ENCODE assay signal across 9 mouse cellular contexts in genomic region chr3:116858941-116859685, GRCm38 (mm10). TPM values are rescaled to one million over a fixed set of nuclear protein-coding genes. Genes with fewer than 3 reads are reported as not detected.
DNase-seq lines count a peak whose midpoint lies in the region; ATAC-seq and TF ChIP-seq lines count a peak whose summit lies in the region.
"Had no signal": no experiment of that assay in that cellular context is flagged by ENCODE, and none has a peak within 500 bp of the region (broad histone marks: within the 10 kb centered on the region; RNA-seq: fewer than 3 reads in every experiment).

Gene Frrs1, plus strand, starts transcription at chr3:116859464.

- H3K36me3 ChIP-seq in lung, embryonic 14.5 days (ENCODE audit: insufficient read depth): no peaks in the 10 kb centered on the region
- no peaks in the 10 kb centered on the region for H3K36me3 ChIP-seq in intestine, embryonic 16.5 days (ENCODE audit: control insufficient read depth, insufficient read depth, low read length)

- H3K4me3 ChIP-seq in lung, embryonic 14.5 days (ENCODE audit: low read depth, low read length): no peak within 1 kb of the TSS
- H3K4me3 ChIP-seq in bone marrow, adult 2 months (replicated peaks; ENCODE audit: control insufficient read depth, low read depth, low read length): no peak within 1 kb of the TSS
- no peak within 1 kb of the TSS for H3K4me3 ChIP-seq in intestine, embryonic 16.5 days (ENCODE audit: low read length)

- intact Hi-C loops in left cerebral cortex, postnatal 25 days (cut with DNase I): no loop called here

- no peak for DNase-seq in lung, embryonic 14.5 days
- DNase-seq in lung, postnatal 10 days: no peak
- peak; percentile 12 to 34 for DNase-seq in spleen, postnatal 36 days (ENCODE audit: low spot score in 2 of 2)
- DNase-seq in embryo, embryonic 9.5 days (ENCODE audit: extremely low spot score): no peak
- DNase-seq in left cerebral cortex, postnatal 25 days (ENCODE audit: low spot score in 2 of 2): no peak
- DNase-seq in frontal cortex, postnatal 36 days (ENCODE audit: low spot score in 2 of 2): no peak
- DNase-seq: cerebellum, postnatal 10 days had no signal

- H3K9ac ChIP-seq in lung, embryonic 14.5 days: no peak within 1 kb of the TSS
- H3K9ac ChIP-seq in intestine, embryonic 16.5 days (ENCODE audit: low read depth, low read length): no peak within 1 kb of the TSS

- WGBS in lung, embryonic 14.5 days: 80% methylated on average over 9 of the region's 9 CpGs
- WGBS in bone marrow, adult 2 months: 47% methylated on average over 9 of the region's 9 CpGs
- 81% methylated on average over 9 of the region's 9 CpGs for WGBS in intestine, embryonic 16.5 days

- ATAC-seq in lung, embryonic 14.5 days (ENCODE audit: insufficient read depth): no peak
- ATAC-seq in intestine, embryonic 16.5 days: peak; percentile 27

- H3K4me1 ChIP-seq in lung, embryonic 14.5 days (ENCODE audit: insufficient read depth): no peaks in the 10 kb centered on the region
- peaks cover 3% of the 10 kb centered on the region; the same call in 1 of the 2 replicates for H3K4me1 ChIP-seq in bone marrow, adult 2 months (ENCODE audit: control insufficient read depth, insufficient read depth, low read length)
- peaks cover 7% of the 10 kb centered on the region for H3K4me1 ChIP-seq in intestine, embryonic 16.5 days (ENCODE audit: control insufficient read depth, insufficient read depth, low read length)

- H3K9me3 ChIP-seq in lung, embryonic 14.5 days (ENCODE audit: low read depth, low read length): no peaks in the 10 kb centered on the region
- H3K9me3 ChIP-seq in intestine, embryonic 16.5 days (ENCODE audit: control insufficient read depth, low read length): no peaks in the 10 kb centered on the region

- no peak for TF ChIP-seq CTCF in lung, embryonic 14.5 days (IDR thresholded peaks at IDR 0.05; ENCODE audit: low read depth)
- no peak for TF ChIP-seq CTCF in bone marrow, adult 2 months (IDR thresholded peaks at IDR 0.05; ENCODE audit: control insufficient read depth, insufficient read depth, low read length)

- H3K27ac ChIP-seq in lung, embryonic 14.5 days (ENCODE audit: low read depth): no peak within 1 kb of the TSS
- H3K27ac ChIP-seq in bone marrow, adult 2 months (ENCODE audit: control insufficient read depth, insufficient read depth, low read depth, low read length, poor library complexity): peak within 1 kb of the TSS; percentile 22; the same call in 1 of the 2 replicates
- H3K27ac ChIP-seq in intestine, embryonic 16.5 days (ENCODE audit: low read length): no peak within 1 kb of the TSS

- no peak for TF ChIP-seq POLR2A in bone marrow, adult 2 months (IDR thresholded peaks at IDR 0.05; ENCODE audit: borderline replicate concordance, control insufficient read depth, low read depth, low read length)

- 0 out of 2 replicates have a peak within 1 kb of the TSS, but pooled peaks have one; percentile 84 for H3K4me2 ChIP-seq in lung, embryonic 14.5 days
- no peak within 1 kb of the TSS for H3K4me2 ChIP-seq in intestine, embryonic 16.5 days (ENCODE audit: low read depth, low read length)

- H3K27me3 ChIP-seq in lung, embryonic 14.5 days (ENCODE audit: insufficient read depth, low read length): no peaks in the 10 kb centered on the region
- H3K27me3 ChIP-seq in intestine, embryonic 16.5 days (replicated peaks; ENCODE audit: control insufficient read depth, insufficient read depth, low read length): no peaks in the 10 kb centered on the region

RNA-seq across cellular contexts. Expression of gene Frrs1, which starts in this region (rescaled TPM):
- polyA plus RNA-seq in lung, embryonic 14.5 days (2014; fragmentation: Nextera tagmentation; extraction: Ambion mirVana): 8.9 and 11.5 TPM in 2 replicates
- polyA plus RNA-seq in bone marrow, adult 2 months (2011; ENCODE audit: insufficient read depth, insufficient read length, low replicate concordance, missing spikeins): 15.9 and 24.6 TPM in 2 replicates
- 44.6 and 44.7 TPM in 2 replicates for polyA plus RNA-seq in intestine, embryonic 16.5 days (2015; fragmentation: Nextera tagmentation; extraction: Ambion mirVana)
- total RNA-seq in left cerebral cortex, postnatal 25 days (2021): 1 to 10 TPM in 1 of 2 experiments, under 1 TPM in 1; 0.78 to 1.8 TPM

Comparison
In these comparisons a context has a peak if more than half of its experiments do, and no peak if none do; other contexts are left out.
1. DNase-seq: peak in spleen, postnatal 36 days (2 of 2); none in lung, embryonic 14.5 days (single experiment), lung, postnatal 10 days (single experiment), embryo, embryonic 9.5 days (single experiment), left cerebral cortex, postnatal 25 days (0 of 2) and frontal cortex, postnatal 36 days (0 of 2).